In genomic region chr9:7788411-7788810, GRCm38 (mm10) we compare ENCODE assay signal across 27 mouse cellular contexts. TPM values are rescaled to one million over a fixed set of nuclear protein-coding genes. Genes with fewer than 3 reads are reported as not detected.
A peak's percentile ranks its signal among the peaks of the same experiment; 100 is the strongest.
DNase-seq lines count a peak whose midpoint lies in the region; ATAC-seq and TF ChIP-seq lines count a peak whose summit lies in the region.
"Had no signal": no experiment of that assay in that cellular context is flagged by ENCODE, and none has a peak within 500 bp of the region (broad histone marks: within the 10 kb centered on the region; RNA-seq: fewer than 3 reads in every experiment).

No protein-coding gene starts in this region.

- intact Hi-C loops in gastrocnemius, adult 2 months (cut with DNase I): no loop called here
- intact Hi-C loops in gastrocnemius, postnatal 36 days (cut with DNase I): no loop called here
- intact Hi-C loops in heart, postnatal 14 days (cut with DNase I): no loop called here

- peaks cover 43% of the 10 kb centered on the region for H3K36me3 ChIP-seq in heart, embryonic 12.5 days
- H3K36me3 ChIP-seq in liver, embryonic 12.5 days: peaks cover 72% of the 10 kb centered on the region

- no peak overlapping the region for H3K9ac ChIP-seq in heart, embryonic 12.5 days
- H3K9ac ChIP-seq in liver, embryonic 12.5 days: no peak overlapping the region
- H3K9ac ChIP-seq: forebrain, postnatal 0 days; heart, embryonic 13.5 days; hindbrain, embryonic 14.5 days had no signal

- no peak for ATAC-seq in heart, embryonic 12.5 days (ENCODE audit: insufficient number of reproducible peaks, low FRiP score)
- no peak for ATAC-seq in liver, embryonic 12.5 days
- ATAC-seq: forebrain, embryonic 14.5 days; forebrain, postnatal 0 days; hindbrain, postnatal 0 days; inflammation-experienced regulatory T-cells, adult 6 months; Patski had no signal

- TF ChIP-seq CTCF in gastrocnemius, adult 2 months (IDR thresholded peaks at IDR 0.05): no peak

- no peak overlapping the region for H3K4me3 ChIP-seq in gastrocnemius, adult 2 months
- no peak overlapping the region for H3K4me3 ChIP-seq in heart, embryonic 12.5 days
- H3K4me3 ChIP-seq in liver, embryonic 12.5 days: no peak overlapping the region
- H3K4me3 ChIP-seq in brown adipose tissue, adult 24 weeks (ENCODE audit: insufficient read depth, low read depth, low read length): no peak overlapping the region

- 0 out of 2 replicates have a peak overlapping the region, but pooled peaks have one; percentile 7 for H3K4me2 ChIP-seq in heart, embryonic 12.5 days
- H3K4me2 ChIP-seq in liver, embryonic 12.5 days: no peak overlapping the region
- H3K4me2 ChIP-seq: hindbrain, embryonic 14.5 days had no signal

- DNase-seq in gastrocnemius, adult 2 months: no peak
- no peak for DNase-seq in gastrocnemius, postnatal 36 days
- DNase-seq in heart, postnatal 14 days: no peak
- DNase-seq in liver: no peak
- no peak for DNase-seq in right cerebral cortex, adult 2 months (ENCODE audit: low spot score in 2 of 2)
- DNase-seq: adrenal gland, postnatal 10 days; adrenal gland, postnatal 36 days; B cell, adult 2 months; cerebellum, adult 11 months; cerebellum, adult 2 months; cerebellum, adult 9-11 months; cerebellum, postnatal 25 days; forebrain, postnatal 0 days; gastrocnemius, postnatal 25 days; heart, postnatal 4 days; kidney, adult 11 months had no signal

- H3K27me3 ChIP-seq in heart, embryonic 12.5 days (replicated peaks): no peaks in the 10 kb centered on the region
- no peaks in the 10 kb centered on the region for H3K27me3 ChIP-seq in liver, embryonic 12.5 days (replicated peaks)
- H3K27me3 ChIP-seq: CH12.LX; heart, embryonic 13.5 days; Patski had no signal

- peaks cover 16% of the 10 kb centered on the region; the same call in 1 of the 2 replicates for H3K4me1 ChIP-seq in heart, embryonic 12.5 days (replicated peaks)
- peaks cover 63% of the 10 kb centered on the region for H3K4me1 ChIP-seq in liver, embryonic 12.5 days
- H3K4me1 ChIP-seq in brown adipose tissue, adult 24 weeks (ENCODE audit: control insufficient read depth, insufficient read depth, insufficient read length, low read length): peaks cover 3% of the 10 kb centered on the region

- 75% methylated on average over 6 of the region's 6 CpGs for WGBS in heart, embryonic 12.5 days
- WGBS in liver, embryonic 12.5 days (ENCODE audit: insufficient replicate concordance): 79% methylated on average over 6 of the region's 6 CpGs

- H3K9me3 ChIP-seq in heart, embryonic 12.5 days (replicated peaks): no peaks in the 10 kb centered on the region
- no peaks in the 10 kb centered on the region for H3K9me3 ChIP-seq in liver, embryonic 12.5 days (replicated peaks)
- H3K9me3 ChIP-seq: G1E; heart, embryonic 13.5 days had no signal

- peak overlapping the region; percentile 38; the same call in 1 of the 2 replicates for H3K27ac ChIP-seq in gastrocnemius, adult 2 months
- H3K27ac ChIP-seq in heart, embryonic 12.5 days (ENCODE audit: poor library complexity, severe bottlenecking): no peak overlapping the region
- peak overlapping the region; percentile 31 for H3K27ac ChIP-seq in liver, embryonic 12.5 days
- 0 out of 2 replicates have a peak overlapping the region, but pooled peaks have one; percentile 3 for H3K27ac ChIP-seq in brown adipose tissue, adult 24 weeks (replicated peaks; ENCODE audit: low read depth, low read length)
- H3K27ac ChIP-seq: heart, embryonic 13.5 days; hindbrain, embryonic 14.5 days; hindbrain, postnatal 0 days had no signal

RNA-seq across cellular contexts. Expression of gene Tmem123, which starts 24.6 kb away (rescaled TPM):
- 10 to 100 TPM; 21.7 to 25.5 TPM for total RNA-seq in gastrocnemius, adult 2 months (2021)
- total RNA-seq in gastrocnemius, postnatal 36 days (2021): 10 to 100 TPM; 17.2 to 21.2 TPM
- polyA plus RNA-seq in heart, embryonic 12.5 days (2016; fragmentation: Nextera tagmentation; extraction: Ambion mirVana): 119 and 125 TPM in 2 replicates
- total RNA-seq in heart, postnatal 14 days (2021): 10 to 100 TPM; 45.9 to 50.4 TPM
- polyA plus RNA-seq in liver, embryonic 12.5 days (2016; fragmentation: Nextera tagmentation; extraction: Ambion mirVana): 59.4 and 60.3 TPM in 2 replicates
- polyA plus RNA-seq in brown adipose tissue, adult 24 weeks (2012; ENCODE audit: insufficient read depth, insufficient read length, missing spikeins): 48.1 and 61.0 TPM in 2 replicates

RNA-seq across cellular contexts. Expression of gene Birc2, which starts 48.5 kb away (rescaled TPM):
- 10 to 100 TPM; 21.9 to 22.0 TPM for total RNA-seq in gastrocnemius, adult 2 months (2021)
- 10 to 100 TPM; 18.1 to 21.0 TPM for total RNA-seq in gastrocnemius, postnatal 36 days (2021)
- 26.0 and 28.2 TPM in 2 replicates for polyA plus RNA-seq in heart, embryonic 12.5 days (2016; fragmentation: Nextera tagmentation; extraction: Ambion mirVana)
- 10 to 100 TPM; 26.8 to 28.8 TPM for total RNA-seq in heart, postnatal 14 days (2021)
- polyA plus RNA-seq in liver, embryonic 12.5 days (2016; fragmentation: Nextera tagmentation; extraction: Ambion mirVana): 15.0 and 15.6 TPM in 2 replicates
- 10.1 and 19.7 TPM in 2 replicates for polyA plus RNA-seq in brown adipose tissue, adult 24 weeks (2012; ENCODE audit: insufficient read depth, insufficient read length, missing spikeins)
